Mouse (Mus musculus): ENCODE results near the gene Gm8653.
"Not testable (repeated sequence)": the region's sequence is repeated elsewhere in the genome, so short reads cannot be mapped to it uniquely, and the experiment has no call there.

The Gm8653 gene

GRCm38 (mm10) chr7:22201164-22201563 lies at the start of gene Gm8653:
Gene Gm8653 (minus strand): TSS chr7:22201264.
- DNase-seq, result not testable (repeated sequence)

GRCm38 (mm10) chr7:22229384-22229783 lies 28.3 kb upstream of the Gm8653 start, which contains the start of gene Gm8453:
Gene Gm8453 (minus strand): TSS chr7:22229484.
- not testable (repeated sequence) for DNase-seq

- DNase-seq, result not testable (repeated sequence)
Observed at GRCm38 (mm10) chr7:22189077-22189476, 12.0 kb downstream of the Gm8653 start, which contains the start of gene Vmn1r143. Gene Vmn1r143 (plus strand): TSS chr7:22189377.

GRCm38 (mm10) chr7:22163935-22164334 lies 37.1 kb downstream of the Gm8653 start, which contains the start of gene Vmn1r142:
Gene Vmn1r142 (minus strand): TSS chr7:22164035.
- not testable (repeated sequence) for DNase-seq
